ENCODE assay signal across 17 mouse cellular contexts in genomic region chr7:117589359-117589758, GRCm38 (mm10).
"Had no signal": no experiment of that assay in that cellular context is flagged by ENCODE, and none has a peak within 500 bp of the region (broad histone marks: within the 10 kb centered on the region; RNA-seq: fewer than 3 reads in every experiment).

No protein-coding gene starts in this region.

- H3K4me1 ChIP-seq: neural tube, embryonic 12.5 days; stomach, embryonic 15.5 days had no signal

- H3K27me3 ChIP-seq: intestine, embryonic 15.5 days; liver, embryonic 13.5 days; neural tube, embryonic 12.5 days; neural tube, embryonic 15.5 days; stomach, embryonic 15.5 days had no signal

- H3K36me3 ChIP-seq: intestine, embryonic 15.5 days; liver, embryonic 13.5 days; midbrain, embryonic 13.5 days; stomach, embryonic 15.5 days had no signal

- H3K4me2 ChIP-seq: intestine, embryonic 15.5 days; liver, embryonic 13.5 days; midbrain, embryonic 13.5 days; neural tube, embryonic 12.5 days; neural tube, embryonic 15.5 days; stomach, embryonic 15.5 days had no signal

- ATAC-seq: intestine, embryonic 15.5 days; midbrain, embryonic 13.5 days had no signal

- H3K4me3 ChIP-seq: intestine, embryonic 15.5 days; liver, embryonic 13.5 days; midbrain, embryonic 13.5 days; neural tube, embryonic 12.5 days; neural tube, embryonic 15.5 days; stomach, embryonic 15.5 days had no signal

- DNase-seq: kidney, adult 11 months; kidney, postnatal 14 days; kidney, postnatal 4 days; layer of hippocampus, adult 9-11 months; liver, embryonic 13.5 days; lung, adult 2 months; lung, postnatal 14 days; lung, postnatal 4 days; right cerebral cortex, adult 18-20 months; right cerebral cortex, postnatal 14 days; spleen, adult 18-20 months; thymus, postnatal 25 days had no signal

- H3K9ac ChIP-seq: intestine, embryonic 15.5 days; liver, embryonic 13.5 days; midbrain, embryonic 13.5 days; neural tube, embryonic 12.5 days; neural tube, embryonic 15.5 days; stomach, embryonic 15.5 days had no signal

- H3K27ac ChIP-seq: intestine, embryonic 15.5 days; liver, embryonic 13.5 days; midbrain, embryonic 13.5 days; neural tube, embryonic 12.5 days; neural tube, embryonic 15.5 days; stomach, embryonic 15.5 days had no signal

- H3K9me3 ChIP-seq: intestine, embryonic 15.5 days; liver, embryonic 13.5 days; midbrain, embryonic 13.5 days; neural tube, embryonic 12.5 days; neural tube, embryonic 15.5 days; stomach, embryonic 15.5 days had no signal
